Mouse (Mus musculus) heart, embryonic 15.5 days (tissue): ENCODE measurements at regions not wholly inside any gene's neighbourhood (a gene's known extent, or its start where the extent isn't known, plus 50 kb on each side); places are given as distances from the start of the nearest gene placed in this dataset.

Experiments
- ATAC-seq: fragments of 200-750 bp; cut with Nextera tagmentation; replicated peaks from 2 replicates; pipeline ENCODE4 v1.8.0; 2017; ENCODE audit warnings: low read depth, moderate TSS enrichment; ENCODE audit not compliant: insufficient number of reproducible peaks, insufficient read depth, low FRiP score
- H3K27ac ChIP-seq: fragments of 300-500 bp; sonication (generic); 2 replicates; pipeline ENCODE4 v1.5.1; 2015; ENCODE audit warnings: mild to moderate bottlenecking, inconsistent platforms
- H3K27me3 ChIP-seq: fragments of 300-500 bp; sonication (generic); 2 replicates; pipeline ENCODE4 v1.6.1; 2015; ENCODE audit warnings: inconsistent platforms
- H3K36me3 ChIP-seq: fragments of 300-500 bp; sonication (generic); 2 replicates; pipeline ENCODE4 v1.6.1; 2015; ENCODE audit warnings: mild to moderate bottlenecking, inconsistent platforms
- H3K4me1 ChIP-seq: fragments of 300-500 bp; sonication (generic); replicated peaks from 2 replicates; pipeline ENCODE4 v1.6.1; 2015; ENCODE audit warnings: inconsistent platforms
- H3K4me2 ChIP-seq: fragments of 300-500 bp; sonication (generic); 2 replicates; pipeline ENCODE4 v1.6.1; 2015; ENCODE audit warnings: inconsistent platforms, mild to moderate bottlenecking, moderate library complexity
- H3K4me3 ChIP-seq: fragments of 300-500 bp; sonication (generic); 2 replicates; pipeline ENCODE4 v1.5.1; 2015; ENCODE audit warnings: mild to moderate bottlenecking, inconsistent platforms
- H3K9ac ChIP-seq: fragments of 300-500 bp; sonication (generic); 2 replicates; pipeline ENCODE4 v1.6.1; 2015; ENCODE audit warnings: mild to moderate bottlenecking, inconsistent platforms
- H3K9me3 ChIP-seq: fragments of 300-500 bp; sonication (generic); replicated peaks from 2 replicates; pipeline ENCODE4 v1.6.1; 2016; ENCODE audit warnings: inconsistent platforms
- WGBS: fragments of 180-500 bp; shearing (Covaris S2); methylation state at CpG from one replicate; pipeline ENCODE4 v1.1.7; 2015; ENCODE audit warnings: mixed read lengths; 5-methylcytosine and 5-hydroxymethylcytosine counted together

DNA sequence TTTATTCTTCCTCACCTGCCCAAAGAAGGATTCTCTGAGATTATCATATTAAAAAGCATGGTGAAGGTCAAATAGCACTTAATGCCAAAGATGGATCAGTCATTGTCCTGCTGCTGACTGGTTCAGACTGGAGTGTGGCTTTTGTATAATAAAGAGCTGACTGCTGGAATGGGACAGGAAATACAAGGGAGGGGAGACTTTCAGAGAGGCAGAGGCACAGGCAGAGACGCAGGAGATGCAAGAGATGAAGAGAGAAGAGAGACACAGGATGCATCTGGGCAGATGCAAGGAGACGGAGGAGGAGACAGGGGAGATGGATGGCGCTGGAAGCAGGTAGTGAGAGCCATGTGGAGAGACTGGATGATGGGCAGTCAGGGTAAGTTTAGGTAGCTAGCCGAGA is 65.4 kb upstream of the Glrp1 start:
- Histone ChIP-seq H3K27ac (no peak overlapping the region), H3K9me3 (no peaks in the 10 kb centered on the region), H3K4me2 (peak overlapping the region; percentile 42), H3K9ac (no peak overlapping the region), H3K4me1 (peaks cover 10% of the 10 kb centered on the region), H3K36me3 (no peaks in the 10 kb centered on the region), H3K27me3 (no peaks in the 10 kb centered on the region), H3K4me3 (0 out of 2 replicates have a peak overlapping the region, but pooled peaks have one; percentile 7)
- WGBS: 61% methylated on average over 4 of the region's 4 CpGs
- no peak for ATAC-seq

DNA sequence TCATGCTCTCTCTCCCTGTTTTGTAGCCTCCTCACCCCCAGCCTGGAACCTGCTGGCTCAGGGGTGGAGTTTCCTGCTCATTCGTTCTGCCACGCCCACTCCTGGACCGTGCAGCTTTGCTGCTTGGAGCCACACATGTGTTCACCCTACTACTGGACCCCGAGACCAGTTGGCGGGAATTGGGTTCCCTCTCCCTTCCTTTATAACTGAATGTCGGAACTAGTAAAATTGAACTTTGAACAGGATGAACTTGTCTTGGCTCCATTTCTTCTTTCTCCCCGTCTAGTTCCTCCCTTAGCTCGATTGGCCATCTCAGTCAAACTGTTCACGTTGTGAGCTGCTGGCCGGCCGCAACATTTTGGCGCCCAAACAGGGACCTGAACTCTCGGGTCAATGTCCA is 62.3 kb upstream of the Glrp1 start:
- no peak for ATAC-seq
- no peaks in the 10 kb centered on the region for H3K9me3 ChIP-seq
- no peaks in the 10 kb centered on the region for H3K27me3 ChIP-seq
- no peak overlapping the region for H3K4me3 ChIP-seq
- no peak overlapping the region for H3K9ac ChIP-seq
- no peak overlapping the region for H3K27ac ChIP-seq
- no peak overlapping the region for H3K4me2 ChIP-seq
- WGBS: 90% methylated on average over 13 of the region's 13 CpGs
- no peaks in the 10 kb centered on the region for H3K36me3 ChIP-seq
- H3K4me1 ChIP-seq: peaks cover 10% of the 10 kb centered on the region

DNA sequence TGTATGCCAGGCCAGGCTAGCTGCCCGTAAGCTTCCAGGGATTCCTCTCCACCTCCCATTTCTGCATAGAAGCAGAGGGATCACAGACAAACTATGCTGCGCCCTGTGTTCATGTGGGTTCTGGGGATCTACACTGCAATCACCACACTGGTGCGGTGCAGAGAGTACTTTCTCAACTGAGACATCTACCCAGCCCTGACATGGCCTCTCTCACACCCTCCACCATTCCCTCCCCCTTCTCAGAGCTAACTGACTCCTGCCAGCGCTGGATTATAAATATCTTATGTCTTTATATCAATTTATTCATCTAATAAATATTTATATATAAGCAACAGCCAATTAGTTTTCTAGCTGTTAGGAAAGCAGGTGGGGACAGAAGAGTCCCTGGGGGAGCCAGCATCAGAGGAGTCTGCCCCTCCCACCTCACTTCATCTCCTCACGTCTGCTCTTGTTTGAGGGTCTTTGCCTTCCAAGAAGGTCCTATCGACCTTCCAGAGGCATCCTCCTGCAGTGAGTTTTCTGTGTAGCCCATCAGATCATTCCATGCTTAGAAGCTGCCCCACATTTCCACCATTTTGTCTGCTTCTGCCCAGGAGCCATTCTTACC is 58.7 kb upstream of the Glrp1 start:
- Histone ChIP-seq H3K36me3 (no peaks in the 10 kb centered on the region), H3K4me2 (no peak overlapping the region), H3K9me3 (no peaks in the 10 kb centered on the region), H3K27ac (no peak overlapping the region), H3K27me3 (no peaks in the 10 kb centered on the region), H3K4me1 (no peaks in the 10 kb centered on the region), H3K9ac (no peak overlapping the region), H3K4me3 (no peak overlapping the region)
- ATAC-seq: no peak
- whole genome bisulfite sequencing: 75% methylated on average over 6 of the region's 6 CpGs

DNA sequence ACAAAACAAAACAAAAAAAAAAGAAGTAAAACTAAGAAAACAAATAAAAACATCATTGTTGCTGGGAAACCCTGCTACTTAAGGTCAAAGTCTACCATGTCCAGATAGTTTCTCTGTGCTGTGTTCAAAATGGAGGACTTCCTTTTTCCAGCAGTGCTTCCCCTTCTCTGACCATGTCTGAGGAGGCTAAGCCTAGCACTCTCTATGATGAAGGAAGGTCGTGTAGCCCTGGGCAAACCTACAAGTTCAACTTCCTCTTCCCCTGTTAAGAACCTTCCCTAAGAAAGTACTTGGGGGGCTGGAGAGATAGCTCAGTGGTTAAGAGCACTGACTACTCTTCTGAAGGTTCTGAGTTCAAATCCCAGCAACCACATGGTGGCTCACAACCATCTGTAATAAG is 57.3 kb upstream of the Glrp1 start:
- 63% methylated on average over 1 of the region's 1 CpGs for WGBS
- Histone ChIP-seq H3K4me2 (no peak overlapping the region), H3K36me3 (no peaks in the 10 kb centered on the region), H3K27ac (no peak overlapping the region), H3K27me3 (no peaks in the 10 kb centered on the region), H3K9ac (no peak overlapping the region), H3K4me1 (no peaks in the 10 kb centered on the region), H3K4me3 (no peak overlapping the region), H3K9me3 (no peaks in the 10 kb centered on the region)
- no peak for ATAC-seq

DNA sequence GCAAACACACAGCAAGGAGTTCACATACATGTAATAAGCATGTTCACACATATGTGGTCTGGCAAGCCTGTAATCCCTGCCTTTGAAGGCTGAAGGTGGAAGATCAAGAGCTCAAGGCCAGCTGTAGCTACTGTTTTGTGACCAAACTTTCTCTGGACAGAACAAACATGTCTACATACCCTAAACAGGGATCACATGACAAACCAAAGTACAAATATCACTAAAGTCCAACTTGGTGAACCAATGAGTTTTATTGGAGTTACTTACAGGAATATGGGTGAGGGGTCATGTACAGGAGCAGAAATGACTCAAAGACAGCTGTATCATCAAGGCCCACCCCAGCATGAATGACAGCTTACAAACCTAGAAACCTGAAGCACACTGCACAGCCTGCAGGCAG is 56.6 kb upstream of the Glrp1 start:
- no peak overlapping the region for H3K27ac ChIP-seq
- no peaks in the 10 kb centered on the region for H3K36me3 ChIP-seq
- H3K9me3 ChIP-seq: no peaks in the 10 kb centered on the region
- no peak overlapping the region for H3K4me2 ChIP-seq
- no peak for ATAC-seq
- H3K4me3 ChIP-seq: no peak overlapping the region
- no peaks in the 10 kb centered on the region for H3K4me1 ChIP-seq
- no peak overlapping the region for H3K9ac ChIP-seq
- no peaks in the 10 kb centered on the region for H3K27me3 ChIP-seq

DNA sequence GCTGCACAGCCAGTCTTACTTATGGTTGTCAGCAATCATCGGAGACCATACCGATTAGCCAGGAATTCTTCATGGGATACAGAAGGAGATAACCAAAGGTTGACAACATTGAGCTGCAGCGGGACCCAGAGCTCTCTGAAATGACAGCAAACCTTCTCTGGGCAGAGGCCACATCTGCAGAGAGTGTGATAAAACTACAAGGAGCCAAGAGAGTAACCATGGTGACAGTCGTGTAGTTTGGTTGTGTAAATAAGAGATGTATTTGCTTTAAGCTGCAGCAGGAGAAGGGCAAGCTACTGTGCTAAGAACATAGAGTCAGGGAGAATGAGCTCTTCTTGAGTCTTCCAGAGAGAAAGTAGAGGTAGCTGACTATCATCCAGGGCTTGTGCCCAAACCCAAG is 55.0 kb upstream of the Glrp1 start:
- Histone ChIP-seq H3K4me1 (0 out of 2 replicates have a peak, but pooled peaks cover 5% of the 10 kb centered on the region), H3K9ac (no peak overlapping the region), H3K36me3 (no peaks in the 10 kb centered on the region), H3K4me3 (no peak overlapping the region), H3K9me3 (no peaks in the 10 kb centered on the region), H3K4me2 (no peak overlapping the region), H3K27ac (no peak overlapping the region), H3K27me3 (no peaks in the 10 kb centered on the region)
- no peak for ATAC-seq
- WGBS: 35% methylated on average over 4 of the region's 4 CpGs

DNA sequence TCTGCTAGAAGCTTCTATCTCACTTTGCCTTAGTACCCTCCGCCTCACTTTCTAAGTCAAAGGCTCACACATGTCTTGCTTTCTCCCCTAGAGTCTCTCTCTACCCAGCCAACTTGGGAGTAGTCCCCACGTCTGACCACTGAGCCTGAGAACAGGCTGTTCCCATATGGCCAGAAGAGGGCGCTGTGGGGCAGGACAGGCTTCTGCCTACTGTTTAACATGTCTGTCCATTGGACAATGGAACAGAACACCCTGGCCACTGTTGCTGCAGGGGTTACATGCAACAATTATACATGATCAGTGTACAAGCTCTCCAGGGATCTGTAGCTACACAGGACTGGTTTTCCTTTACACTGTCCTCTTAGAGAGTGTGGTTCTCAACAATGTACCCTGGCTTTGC is 52.5 kb upstream of the Glrp1 start:
- peaks cover 10% of the 10 kb centered on the region; the same call in 1 of the 2 replicates for H3K4me1 ChIP-seq
- no peaks in the 10 kb centered on the region for H3K36me3 ChIP-seq
- no peak overlapping the region for H3K4me3 ChIP-seq
- no peak overlapping the region for H3K27ac ChIP-seq
- 25% methylated on average over 3 of the region's 3 CpGs for WGBS
- H3K27me3 ChIP-seq: no peaks in the 10 kb centered on the region
- H3K4me2 ChIP-seq: no peak overlapping the region
- H3K9me3 ChIP-seq: no peaks in the 10 kb centered on the region
- 0 out of 2 replicates have a peak, but pooled peaks have one; percentile 53 for ATAC-seq
- no peak overlapping the region for H3K9ac ChIP-seq

DNA sequence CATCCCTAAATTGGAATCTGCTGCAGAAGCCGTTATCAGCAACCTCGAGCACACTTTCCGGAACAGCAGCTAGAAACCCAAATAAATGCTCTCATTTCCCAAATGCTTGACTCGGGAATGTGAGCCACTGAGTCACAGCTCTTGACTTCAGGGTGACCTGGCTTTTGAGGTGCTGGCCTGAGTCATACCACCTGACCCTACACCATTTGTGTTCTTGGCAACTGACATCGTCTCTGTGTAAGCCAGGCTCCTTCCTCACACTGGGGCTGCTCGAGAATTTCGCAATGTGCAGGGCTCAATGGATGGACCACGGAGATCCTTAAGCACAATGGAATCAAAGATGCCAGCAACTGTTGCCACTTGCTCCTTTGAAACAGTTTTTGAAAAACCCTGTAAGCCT is 50.9 kb upstream of the Glrp1 start:
- H3K27me3 ChIP-seq: no peaks in the 10 kb centered on the region
- no peak overlapping the region for H3K4me2 ChIP-seq
- H3K9me3 ChIP-seq: no peaks in the 10 kb centered on the region
- no peak overlapping the region for H3K27ac ChIP-seq
- H3K36me3 ChIP-seq: no peaks in the 10 kb centered on the region
- H3K4me3 ChIP-seq: no peak overlapping the region
- no peak for ATAC-seq
- H3K9ac ChIP-seq: no peak overlapping the region
- H3K4me1 ChIP-seq: peaks cover 10% of the 10 kb centered on the region; the same call in 1 of the 2 replicates
- WGBS: 37% methylated on average over 8 of the region's 8 CpGs
